Mouse (Mus musculus) lung, embryonic 16.5 days (tissue): ENCODE results near the gene Lag3. TPM values are rescaled to one million over a fixed set of nuclear protein-coding genes. Genes with fewer than 3 reads are reported as not detected.

Experiments used
- ATAC-seq: fragments of 200-750 bp; cut with Nextera tagmentation; 2 replicates; pipeline ENCODE4 v1.8.0; 2017; ENCODE audit warnings: low read depth, mild to moderate bottlenecking, moderate library complexity
- H3K27ac ChIP-seq: fragments of 300-500 bp; sonication (generic); 2 replicates; pipeline ENCODE4 v1.5.1; 2014; ENCODE audit warnings: mild to moderate bottlenecking, control low read depth, low read length
- H3K27me3 ChIP-seq: fragments of 300-500 bp; sonication (generic); 2 replicates; pipeline ENCODE4 v1.6.1; 2014; ENCODE audit warnings: low read depth, low read length, mixed read lengths; ENCODE audit not compliant: control insufficient read depth, insufficient read depth
- H3K36me3 ChIP-seq: fragments of 300-500 bp; sonication (generic); 2 replicates; pipeline ENCODE4 v1.6.1; 2014; ENCODE audit warnings: low read length; ENCODE audit not compliant: control insufficient read depth, insufficient read depth
- H3K4me1 ChIP-seq: fragments of 300-500 bp; sonication (generic); replicated peaks from 2 replicates; pipeline ENCODE4 v1.6.1; 2014; ENCODE audit warnings: low read length, mixed read lengths; ENCODE audit not compliant: control insufficient read depth, insufficient read depth
- H3K4me2 ChIP-seq: fragments of 300-500 bp; sonication (generic); 2 replicates; pipeline ENCODE4 v1.6.1; 2014; ENCODE audit warnings: low read depth, low read length, control low read depth
- H3K4me3 ChIP-seq: fragments of 300-500 bp; sonication (generic); 2 replicates; pipeline ENCODE4 v1.5.1; 2014; ENCODE audit warnings: mild to moderate bottlenecking, low read length, control low read depth
- H3K9ac ChIP-seq: fragments of 300-500 bp; sonication (generic); 2 replicates; pipeline ENCODE4 v1.6.1; 2014; ENCODE audit warnings: low read length, control low read depth
- H3K9me3 ChIP-seq: fragments of 300-500 bp; sonication (generic); 2 replicates; pipeline ENCODE4 v1.6.1; 2016; ENCODE audit warnings: low read length; ENCODE audit not compliant: control insufficient read depth
- WGBS: fragments of 180-500 bp; shearing (Covaris S2); extraction: QIAGEN DNeasy Blood & Tissue Kit; methylation state at CpG from one replicate; pipeline ENCODE4 v1.1.7; 2014; 5-methylcytosine and 5-hydroxymethylcytosine counted together
- polyA plus RNA-seq: library from polyadenylated mRNA; unstranded; fragments of >200 nt; fragmentation: Nextera tagmentation; extraction: Ambion mirVana; gene quantifications from 2 replicates; pipeline ENCODE4 v1.2.1, GENCODE M21; 2015

Lag3 gene
- polyA plus RNA-seq, 1 experiment from 2014 or later = 1.2 TPM

DNA sequence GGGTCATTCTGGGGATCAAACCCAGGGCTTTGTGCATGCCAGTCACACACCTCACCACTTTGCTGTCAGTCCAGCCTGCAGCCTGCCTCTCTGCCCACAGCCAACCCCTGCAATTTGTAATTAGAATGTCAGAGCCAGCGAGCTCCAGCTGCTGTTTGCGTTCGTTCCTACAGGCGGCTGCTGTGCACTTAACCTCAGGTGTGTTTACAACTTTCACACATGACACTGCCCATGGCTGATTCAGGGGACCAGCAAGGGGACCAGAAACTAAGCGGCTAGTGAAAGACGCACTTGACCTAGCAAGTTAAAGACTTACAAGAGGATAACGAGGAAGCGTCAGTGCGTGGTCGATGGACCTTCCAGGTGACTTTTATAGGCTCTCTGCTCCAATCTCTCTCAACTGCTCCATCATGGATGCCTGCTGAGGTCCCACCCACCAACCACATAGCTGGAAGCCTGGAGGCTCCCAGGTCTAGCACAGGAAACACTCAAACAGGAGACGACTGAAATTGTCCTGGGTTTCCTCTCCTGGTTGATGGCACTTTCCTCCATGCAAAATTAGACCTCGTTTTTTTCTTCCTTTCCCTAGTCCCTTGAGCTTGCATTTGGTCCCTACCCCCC, 13.8 kb upstream of the Lag3 start:
- Histone ChIP-seq H3K27ac (peak overlapping the region; percentile 97), H3K27me3 (no peaks in the 10 kb centered on the region), H3K9me3 (no peaks in the 10 kb centered on the region), H3K4me3 (peak overlapping the region; percentile 43), H3K4me1 (peaks cover 46% of the 10 kb centered on the region), H3K9ac (peak overlapping the region; percentile 67), H3K4me2 (peak overlapping the region; percentile 65), H3K36me3 (no peaks in the 10 kb centered on the region)
- peak; percentile 32; the same call in 1 of the 2 replicates for ATAC-seq
- 19% methylated on average over 12 of the region's 12 CpGs for WGBS

DNA sequence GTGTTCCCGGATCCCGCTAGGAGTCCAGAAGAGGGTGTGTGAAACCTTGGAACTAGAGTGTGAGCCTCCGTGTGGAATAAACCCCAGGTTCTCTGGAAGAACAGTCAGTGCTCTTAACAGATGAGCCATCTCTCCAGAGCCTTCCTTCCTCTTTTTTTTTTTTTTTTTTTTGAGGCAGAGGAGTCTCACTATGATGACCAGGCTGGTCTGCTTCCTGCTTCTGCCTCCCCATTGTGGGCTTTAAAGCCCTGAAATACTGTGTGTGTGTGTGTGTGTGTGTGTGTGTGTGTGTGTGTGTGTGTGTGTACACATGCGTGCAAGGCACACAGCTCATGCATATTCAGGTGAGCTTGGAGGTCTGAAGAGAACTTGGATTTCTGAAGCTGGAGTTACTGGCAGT, 10.0 kb upstream of the Lag3 start:
- 50% methylated on average over 4 of the region's 4 CpGs for WGBS
- no peak for ATAC-seq

DNA sequence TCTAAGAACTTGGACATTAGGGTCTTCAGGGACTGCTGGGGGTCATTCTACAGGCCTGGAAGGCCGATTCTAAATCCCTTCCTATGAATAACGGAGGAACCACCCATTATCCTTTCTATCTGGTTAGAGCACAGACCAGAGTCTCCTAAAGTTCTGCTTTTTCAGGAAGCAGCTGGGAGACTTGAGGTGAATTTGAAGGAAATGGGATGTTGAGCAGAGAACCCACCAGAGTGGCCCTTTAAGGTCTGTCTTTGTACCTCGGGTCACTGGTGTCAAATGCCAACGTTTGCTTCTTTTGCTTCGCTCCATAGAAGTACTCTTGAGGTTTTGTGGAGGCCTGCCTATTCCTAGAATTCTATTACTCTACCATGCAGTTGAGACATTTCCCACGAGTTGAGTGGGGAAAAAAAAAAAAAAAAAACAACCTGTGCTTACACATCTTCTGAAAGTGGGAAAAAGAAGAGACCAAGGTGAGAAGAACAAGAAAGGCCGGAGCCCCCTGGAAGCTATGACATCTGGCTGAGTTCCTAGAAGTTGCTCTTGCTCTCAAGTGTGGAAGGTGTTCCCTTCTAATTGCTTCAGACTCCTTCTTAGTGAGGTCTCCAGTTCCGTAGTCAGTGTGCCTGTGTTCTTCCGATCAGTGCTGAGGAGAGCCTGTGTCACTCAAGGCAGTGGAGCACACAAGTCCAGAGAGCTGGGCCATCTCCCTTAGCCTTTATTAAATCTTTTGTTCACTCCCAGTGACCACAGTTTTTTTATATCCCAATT, 9.0 kb upstream of the Lag3 start:
- H3K4me3 ChIP-seq = peak overlapping the region; percentile 39; the same call in 1 of the 2 replicates
- peak overlapping the region; percentile 100 for H3K27ac ChIP-seq
- H3K4me1 ChIP-seq = peaks cover 42% of the 10 kb centered on the region
- peak overlapping the region; percentile 51 for H3K4me2 ChIP-seq
- no peaks in the 10 kb centered on the region for H3K27me3 ChIP-seq
- peak overlapping the region; percentile 63 for H3K9ac ChIP-seq
- no peak for ATAC-seq
- H3K9me3 ChIP-seq = no peaks in the 10 kb centered on the region
- H3K36me3 ChIP-seq = no peaks in the 10 kb centered on the region
- 17% methylated on average over 9 of the region's 9 CpGs for WGBS

More for the DNA sequence above, 10.0 kb upstream of the Lag3 start:
- Histone ChIP-seq H3K36me3 (no peaks in the 10 kb centered on the region), H3K4me1 (peaks cover 48% of the 10 kb centered on the region), H3K27me3 (no peaks in the 10 kb centered on the region), H3K4me3 (no peak overlapping the region), H3K27ac (peak overlapping the region; percentile 100), H3K4me2 (no peak overlapping the region), H3K9ac (0 out of 2 replicates have a peak overlapping the region, but pooled peaks have one; percentile 10), H3K9me3 (no peaks in the 10 kb centered on the region)

DNA sequence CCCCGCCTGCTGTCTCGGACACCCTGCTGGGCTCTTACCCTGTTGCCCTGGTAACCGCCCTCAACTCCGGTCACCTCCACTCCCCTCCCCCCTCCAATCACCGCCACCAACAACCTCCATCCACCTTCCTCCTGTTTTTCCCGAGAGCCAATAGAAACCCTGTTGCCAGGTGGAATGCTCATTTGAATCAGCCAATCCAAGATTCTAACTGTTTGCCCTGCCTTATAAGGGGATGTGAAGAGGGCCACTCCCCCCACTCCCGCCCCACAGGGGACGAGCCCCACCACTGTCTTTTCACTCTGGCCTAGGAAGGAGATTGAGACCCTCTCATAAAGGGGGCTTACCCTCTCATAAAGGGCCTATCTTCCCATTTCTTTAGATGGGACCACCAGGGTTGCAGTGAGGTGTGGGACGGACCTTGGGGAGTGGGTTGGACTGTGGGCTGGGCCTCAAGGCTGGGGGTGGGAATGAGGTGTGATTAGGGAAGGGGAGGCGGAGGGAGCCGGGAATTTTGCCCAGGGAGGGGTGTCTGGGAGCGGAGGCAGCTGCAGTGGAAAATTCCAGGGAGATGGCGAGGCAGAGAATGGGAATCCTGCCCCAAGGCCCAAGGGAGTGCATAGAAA, 8.3 kb upstream of the Lag3 start, which contains the start of gene Ptms:
Gene Ptms, minus strand, starts transcription at position 409 of the 623 bp plus-strand sequence.
- 2% methylated on average over 12 of the region's 13 CpGs for WGBS
- Histone ChIP-seq H3K9ac (peak within 1 kb of the TSS; percentile 95), H3K4me3 (peak within 1 kb of the TSS; percentile 39), H3K4me2 (peak within 1 kb of the TSS; percentile 72), H3K36me3 (peaks cover 3% of the 10 kb centered on the region), H3K4me1 (peaks cover 42% of the 10 kb centered on the region), H3K27ac (peak within 1 kb of the TSS; percentile 100), H3K9me3 (no peaks in the 10 kb centered on the region), H3K27me3 (no peaks in the 10 kb centered on the region)
- ATAC-seq = peak; percentile 83

DNA sequence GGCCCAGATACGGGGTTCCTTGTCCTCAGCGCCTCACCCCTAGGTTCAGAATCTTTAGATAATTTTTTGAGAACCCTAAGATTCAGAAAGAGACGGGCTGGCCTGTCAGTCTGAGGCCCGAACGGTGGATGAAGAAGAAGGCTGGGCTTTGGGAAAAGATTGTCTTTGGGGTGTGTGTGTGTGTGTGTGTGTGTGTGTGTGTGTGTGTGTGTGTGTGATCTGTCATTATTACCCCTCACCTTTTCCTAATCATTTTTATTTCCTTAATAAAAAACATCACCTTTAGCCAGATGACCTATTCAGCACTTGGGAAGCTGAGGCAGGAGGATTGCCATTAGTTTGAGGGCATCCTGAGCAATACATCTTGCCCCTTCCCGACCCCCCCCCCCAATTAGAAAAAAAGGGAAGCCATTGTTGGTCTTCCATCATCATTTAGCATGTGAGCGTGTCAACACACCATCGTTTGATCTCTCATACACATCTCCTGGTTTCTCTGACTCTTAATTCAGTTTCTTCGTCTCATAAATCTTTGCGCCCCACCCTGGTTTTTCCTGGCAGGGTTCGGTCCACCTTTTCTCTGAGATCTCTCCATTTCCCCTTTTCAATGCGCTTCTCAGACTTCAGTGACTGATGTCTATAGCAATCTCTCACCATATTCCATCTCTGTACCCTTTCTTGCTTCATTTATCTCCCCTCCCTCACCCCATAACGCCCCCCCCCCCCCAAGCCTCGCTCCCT, 7.6 kb upstream of the Lag3 start:
- H3K4me2 ChIP-seq = peak overlapping the region; percentile 72
- peak overlapping the region; percentile 95 for H3K4me3 ChIP-seq
- H3K9me3 ChIP-seq = no peaks in the 10 kb centered on the region
- peak overlapping the region; percentile 95 for H3K9ac ChIP-seq
- H3K27ac ChIP-seq = peak overlapping the region; percentile 100
- peaks cover 43% of the 10 kb centered on the region for H3K4me1 ChIP-seq
- WGBS = 15% methylated on average over 13 of the region's 14 CpGs
- ATAC-seq = no peak
- H3K27me3 ChIP-seq = no peaks in the 10 kb centered on the region
- H3K36me3 ChIP-seq = peaks cover 10% of the 10 kb centered on the region

DNA sequence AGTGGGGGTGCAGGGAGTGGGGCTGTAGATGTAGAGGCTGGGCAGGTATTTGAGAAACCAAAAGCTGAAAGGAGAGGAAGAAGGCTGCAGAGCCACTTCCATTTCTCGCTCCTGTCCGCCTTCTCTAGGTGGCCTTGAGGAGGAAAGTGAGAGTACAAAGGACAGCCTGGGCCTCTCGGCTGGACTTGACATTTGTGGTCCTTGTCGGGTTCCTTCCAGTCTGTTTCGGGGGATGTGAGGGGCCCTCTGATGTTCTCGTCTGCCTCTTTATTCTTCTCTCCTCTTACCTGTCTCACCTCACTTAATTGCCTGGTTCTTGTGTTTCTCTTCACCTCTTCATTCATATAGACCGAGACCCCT, 6.8 kb upstream of the Lag3 start:
- H3K4me3 ChIP-seq = peak overlapping the region; percentile 95
- peaks cover 16% of the 10 kb centered on the region for H3K36me3 ChIP-seq
- H3K4me2 ChIP-seq = peak overlapping the region; percentile 72
- 9% methylated on average over 7 of the region's 7 CpGs for WGBS
- H3K27ac ChIP-seq = peak overlapping the region; percentile 100
- peaks cover 43% of the 10 kb centered on the region for H3K4me1 ChIP-seq
- H3K9ac ChIP-seq = peak overlapping the region; percentile 95
- H3K9me3 ChIP-seq = no peaks in the 10 kb centered on the region
- no peak for ATAC-seq
- H3K27me3 ChIP-seq = no peaks in the 10 kb centered on the region

DNA sequence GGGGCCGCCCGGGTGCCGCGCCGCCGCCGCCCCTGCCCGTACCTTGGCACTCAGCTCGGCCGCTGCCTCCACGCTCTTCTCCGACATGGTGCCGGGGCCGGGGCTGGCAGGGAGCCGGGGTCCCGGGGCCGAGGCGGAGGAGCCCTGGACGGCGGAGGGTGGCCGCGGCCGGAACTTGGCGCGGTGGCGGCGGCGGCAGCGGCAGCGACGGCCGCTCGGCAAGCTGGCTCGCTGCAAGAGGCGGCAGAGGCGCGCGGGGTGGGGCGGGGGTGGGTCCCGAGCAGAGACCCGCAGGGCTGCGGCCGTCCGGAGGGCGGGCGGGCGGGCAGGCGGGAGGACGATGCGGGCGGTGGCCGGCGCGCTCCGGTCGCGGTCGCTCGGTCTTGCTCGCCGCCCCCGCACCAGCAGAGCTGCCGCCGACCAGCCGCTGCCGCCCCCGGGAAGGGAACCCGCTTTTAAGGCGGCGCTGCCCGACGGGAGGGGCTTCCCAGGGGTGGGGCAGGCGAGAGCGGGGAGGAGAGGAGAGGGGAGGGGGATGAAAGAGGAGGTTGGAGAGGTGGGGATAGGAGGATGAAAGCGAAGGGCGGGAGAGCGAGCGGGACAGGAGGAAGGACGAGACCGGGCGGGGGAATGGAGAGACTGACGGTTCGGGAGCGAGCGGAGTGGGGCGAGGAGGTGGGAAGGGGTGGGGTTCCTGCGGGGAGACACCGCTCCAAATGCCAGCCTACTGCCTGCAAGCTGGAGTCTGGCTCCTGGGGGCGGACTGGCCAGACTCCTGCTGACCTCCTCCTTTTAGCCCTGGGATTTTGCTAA, 6.2 kb upstream of the Lag3 start:
- Histone ChIP-seq H3K4me1 (peaks cover 43% of the 10 kb centered on the region), H3K9ac (peak overlapping the region; percentile 95), H3K4me3 (peak overlapping the region; percentile 95), H3K4me2 (peak overlapping the region; percentile 72), H3K36me3 (peaks cover 18% of the 10 kb centered on the region), H3K27me3 (no peaks in the 10 kb centered on the region), H3K27ac (peak overlapping the region; percentile 100), H3K9me3 (no peaks in the 10 kb centered on the region)
- WGBS = under 1% methylated on average over 41 of the region's 89 CpGs
- peak; percentile 78 for ATAC-seq

DNA sequence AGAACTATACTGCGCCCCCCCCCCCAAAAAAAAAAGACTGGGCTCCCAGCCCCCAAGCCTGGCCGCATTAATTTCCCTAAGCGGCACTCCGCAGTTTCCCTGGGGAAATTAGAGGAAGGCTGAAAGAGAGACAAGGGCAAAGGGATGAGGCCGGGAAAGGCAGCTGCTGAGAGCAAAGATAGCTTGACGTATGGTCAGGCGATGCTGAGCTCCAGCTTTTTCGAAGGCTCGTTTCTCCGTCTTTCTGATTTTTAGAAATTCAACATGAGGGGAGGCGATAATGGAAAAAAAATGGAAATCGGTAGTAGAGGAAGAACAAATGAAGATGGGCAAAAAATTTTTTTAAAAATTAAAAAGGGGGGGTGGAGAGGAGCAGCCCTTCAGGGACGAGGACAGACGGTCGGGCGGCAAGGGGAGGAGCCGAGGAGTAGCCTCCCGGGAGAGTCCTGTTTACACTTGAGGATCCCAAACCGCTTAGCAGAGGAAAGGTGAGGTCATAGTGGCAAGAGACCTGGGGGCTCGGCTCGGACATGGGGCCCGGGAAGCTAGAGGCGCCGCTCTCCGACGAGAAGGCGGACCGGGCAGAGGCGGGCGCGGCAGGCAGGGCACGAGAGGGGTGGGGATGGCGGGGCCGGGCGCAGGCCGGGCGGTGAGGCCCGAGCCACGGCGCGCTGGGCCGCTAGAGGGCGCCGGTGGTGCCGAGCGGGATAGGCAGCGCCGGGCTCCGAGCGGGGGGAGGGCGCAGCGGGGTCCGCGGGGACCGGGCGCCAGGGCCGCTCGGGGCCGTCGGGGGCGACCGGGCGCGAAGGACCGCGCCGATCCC, 5.4 kb upstream of the Lag3 start:
- Histone ChIP-seq H3K4me2 (peak overlapping the region; percentile 92), H3K4me3 (peak overlapping the region; percentile 95), H3K9ac (peak overlapping the region; percentile 95), H3K27ac (peak overlapping the region; percentile 100), H3K27me3 (no peaks in the 10 kb centered on the region), H3K36me3 (peaks cover 22% of the 10 kb centered on the region), H3K4me1 (peaks cover 41% of the 10 kb centered on the region), H3K9me3 (no peaks in the 10 kb centered on the region)
- under 1% methylated on average over 43 of the region's 67 CpGs for WGBS
- ATAC-seq = peak; percentile 72
